Mouse (Mus musculus): ENCODE measurements around the gene Ppp1r16b. TPM values are rescaled to one million over a fixed set of nuclear protein-coding genes. Genes with fewer than 3 reads are reported as not detected.
A peak's percentile ranks its signal among the peaks of the same experiment; 100 is the strongest.

The Ppp1r16b gene
- polyA plus RNA-seq, 1 experiment from 2014 or later: 8.7 TPM

- no peak overlapping the region for H3K27ac ChIP-seq
- ATAC-seq: no peak
- WGBS: 84% methylated on average over 7 of the region's 7 CpGs
Measured at GRCm38 (mm10) chr2:158778349-158778748, 113.2 kb downstream of the Ppp1r16b start.

DNA sequence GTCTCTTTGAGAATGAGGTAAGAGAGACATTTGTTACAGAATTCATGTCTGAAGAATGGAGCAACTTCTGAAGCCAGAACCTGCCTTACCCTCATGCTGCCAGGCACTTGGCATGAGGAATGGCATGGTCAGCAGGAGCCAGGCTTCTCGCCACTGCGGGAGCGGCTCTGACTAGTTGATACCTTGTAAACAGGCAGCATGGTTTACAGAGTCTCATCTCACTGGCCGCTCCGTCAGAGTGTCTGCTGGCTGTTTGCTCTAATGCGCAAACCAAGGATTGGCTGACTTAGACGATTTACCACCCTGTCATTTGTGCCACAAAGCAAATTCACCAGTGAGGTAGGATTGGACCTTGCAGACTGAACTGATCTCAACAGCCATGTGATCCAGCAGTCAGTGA is 115.9 kb downstream of the Ppp1r16b start:
- H3K4me3 ChIP-seq (replicated peaks): no peak overlapping the region
- H3K4me1 ChIP-seq (replicated peaks): 0 out of 2 replicates have a peak, but pooled peaks cover 5% of the 10 kb centered on the region
- no peak overlapping the region for H3K4me2 ChIP-seq (replicated peaks)
- no peaks in the 10 kb centered on the region for H3K9me3 ChIP-seq
- WGBS: 95% methylated on average over 7 of the region's 7 CpGs
- H3K27me3 ChIP-seq: no peaks in the 10 kb centered on the region
- ATAC-seq: no peak
- peaks cover 28% of the 10 kb centered on the region for H3K36me3 ChIP-seq
- H3K9ac ChIP-seq (replicated peaks): no peak overlapping the region
- H3K27ac ChIP-seq: no peak overlapping the region

More at GRCm38 (mm10) chr2:158778349-158778748, 113.2 kb downstream of the Ppp1r16b start:
- no peaks in the 10 kb centered on the region for H3K27me3 ChIP-seq
- H3K4me1 ChIP-seq (replicated peaks): 0 out of 2 replicates have a peak, but pooled peaks cover 7% of the 10 kb centered on the region
- H3K9ac ChIP-seq (replicated peaks): no peak overlapping the region
- no peaks in the 10 kb centered on the region for H3K9me3 ChIP-seq
- peaks cover 8% of the 10 kb centered on the region for H3K36me3 ChIP-seq
- no peak overlapping the region for H3K4me2 ChIP-seq (replicated peaks)
- no peak overlapping the region for H3K4me3 ChIP-seq (replicated peaks)

- Histone ChIP-seq H3K4me1 (replicated peaks) (peaks cover 11% of the 10 kb centered on the region; the same call in 1 of the 2 replicates), H3K4me2 (replicated peaks) (no peak overlapping the region), H3K36me3 (peaks cover 30% of the 10 kb centered on the region), H3K9me3 (no peaks in the 10 kb centered on the region), H3K27me3 (no peaks in the 10 kb centered on the region), H3K27ac (no peak overlapping the region), H3K9ac (replicated peaks) (no peak overlapping the region), H3K4me3 (replicated peaks) (no peak overlapping the region)
- WGBS: 85% methylated on average over 14 of the region's 14 CpGs
- ATAC-seq: no peak
Measured at GRCm38 (mm10) chr2:158786927-158787795, 122.0 kb downstream of the Ppp1r16b start.

GRCm38 (mm10) chr2:158794494-158795004 is 129.4 kb downstream of the Ppp1r16b start, which contains the start of gene Dhx35:
Gene Dhx35, plus strand, starts transcription at chr2:158794807.
- Histone ChIP-seq H3K4me1 (replicated peaks) (peaks cover 20% of the 10 kb centered on the region), H3K4me3 (replicated peaks) (peak within 1 kb of the TSS; percentile 76), H3K27ac (peak within 1 kb of the TSS; percentile 86), H3K36me3 (peaks cover under 1% of the 10 kb centered on the region; the same call in 1 of the 2 replicates), H3K27me3 (no peaks in the 10 kb centered on the region), H3K9ac (replicated peaks) (peak within 1 kb of the TSS; percentile 75), H3K9me3 (no peaks in the 10 kb centered on the region), H3K4me2 (replicated peaks) (peak within 1 kb of the TSS; percentile 73)
- peak; percentile 99 for ATAC-seq
- WGBS: under 1% methylated on average over 33 of the region's 33 CpGs

DNA sequence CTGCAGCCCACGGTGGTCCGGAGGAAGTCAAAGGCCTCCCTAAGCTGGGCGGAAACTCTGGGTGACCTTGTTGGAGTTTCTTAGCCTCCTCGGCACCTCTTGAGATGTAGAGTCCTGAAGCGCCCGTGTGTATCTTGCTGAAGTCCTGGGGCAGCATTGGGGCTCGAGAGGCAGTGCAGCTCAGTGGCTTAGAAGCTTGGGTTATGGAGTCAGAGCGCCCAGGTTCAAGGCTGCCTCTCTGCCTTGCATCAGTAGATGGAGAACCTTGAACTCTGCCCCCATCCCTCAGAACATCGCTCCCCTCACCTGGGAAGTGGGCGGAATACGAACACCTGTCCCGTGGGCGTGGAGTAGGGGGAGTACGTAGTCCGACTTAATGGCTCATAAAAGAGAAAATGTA is 129.8 kb downstream of the Ppp1r16b start:
- Histone ChIP-seq H3K4me2 (replicated peaks) (peak overlapping the region; percentile 73), H3K27me3 (no peaks in the 10 kb centered on the region), H3K9ac (replicated peaks) (peak overlapping the region; percentile 75), H3K9me3 (no peaks in the 10 kb centered on the region), H3K36me3 (peaks cover 5% of the 10 kb centered on the region; the same call in 1 of the 2 replicates), H3K4me3 (replicated peaks) (peak overlapping the region; percentile 76), H3K4me1 (replicated peaks) (peaks cover 20% of the 10 kb centered on the region), H3K27ac (peak overlapping the region; percentile 86)
- ATAC-seq: no peak
- 13% methylated on average over 15 of the region's 15 CpGs for WGBS

- no peak for ATAC-seq
- no peak overlapping the region for H3K9ac ChIP-seq (replicated peaks)
- WGBS: 89% methylated on average over 2 of the region's 2 CpGs
- H3K27me3 ChIP-seq: no peaks in the 10 kb centered on the region
- H3K9me3 ChIP-seq: no peaks in the 10 kb centered on the region
- H3K4me3 ChIP-seq (replicated peaks): no peak overlapping the region
- no peak overlapping the region for H3K27ac ChIP-seq
- peaks cover 20% of the 10 kb centered on the region for H3K4me1 ChIP-seq (replicated peaks)
- H3K36me3 ChIP-seq: peaks cover 7% of the 10 kb centered on the region; the same call in 1 of the 2 replicates
- no peak overlapping the region for H3K4me2 ChIP-seq (replicated peaks)
Measured at GRCm38 (mm10) chr2:158795875-158796274, 130.7 kb downstream of the Ppp1r16b start.

DNA sequence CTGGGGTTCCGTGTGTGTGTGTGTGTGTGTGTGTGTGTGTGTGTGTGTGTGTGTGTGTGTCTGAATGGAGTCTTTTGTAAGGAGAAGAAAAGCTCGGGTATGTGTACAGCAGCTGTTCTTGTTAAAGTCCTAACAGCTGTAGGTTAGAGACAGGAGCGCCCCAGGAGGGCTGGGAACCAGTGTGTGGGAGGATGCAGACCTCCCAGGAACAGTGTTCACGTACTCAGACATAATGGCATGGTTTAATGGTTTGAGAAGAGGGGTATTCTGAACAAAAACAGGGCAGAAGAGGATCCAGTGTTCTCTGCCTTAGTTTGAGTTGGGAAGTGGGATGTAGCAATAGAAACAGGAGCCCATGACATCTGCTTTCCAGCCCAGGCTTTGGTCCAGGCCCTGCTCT is 134.1 kb downstream of the Ppp1r16b start:
- ATAC-seq: no peak
- no peak overlapping the region for H3K4me2 ChIP-seq (replicated peaks)
- H3K27me3 ChIP-seq: no peaks in the 10 kb centered on the region
- H3K4me1 ChIP-seq (replicated peaks): peaks cover 11% of the 10 kb centered on the region
- H3K9ac ChIP-seq (replicated peaks): no peak overlapping the region
- no peak overlapping the region for H3K27ac ChIP-seq
- peaks cover 34% of the 10 kb centered on the region for H3K36me3 ChIP-seq
- 64% methylated on average over 4 of the region's 4 CpGs for WGBS
- H3K9me3 ChIP-seq: no peaks in the 10 kb centered on the region
- no peak overlapping the region for H3K4me3 ChIP-seq (replicated peaks)

DNA sequence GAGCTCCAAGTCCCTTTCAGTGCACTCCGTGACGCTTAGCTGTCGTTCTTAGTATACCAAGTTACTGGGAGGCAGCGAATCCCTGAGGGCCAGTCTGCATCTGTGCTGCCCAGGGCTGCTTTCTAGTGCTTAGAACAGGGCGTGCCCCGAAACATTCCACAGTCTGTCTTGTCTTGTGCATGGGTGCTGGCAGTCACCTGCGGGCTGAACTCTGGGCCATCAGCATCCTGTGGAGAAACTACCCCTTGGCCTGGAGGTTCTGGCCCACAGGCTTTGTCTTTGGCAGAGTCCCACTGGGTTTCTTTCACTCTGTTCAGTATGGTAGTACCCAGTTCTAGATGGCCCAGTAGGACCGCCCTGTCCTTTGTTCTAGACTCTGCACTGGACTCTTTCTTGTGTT is 135.6 kb downstream of the Ppp1r16b start:
- WGBS: 97% methylated on average over 8 of the region's 8 CpGs
- Histone ChIP-seq H3K9ac (replicated peaks) (no peak overlapping the region), H3K36me3 (peaks cover 39% of the 10 kb centered on the region), H3K9me3 (no peaks in the 10 kb centered on the region), H3K27me3 (no peaks in the 10 kb centered on the region), H3K4me3 (replicated peaks) (no peak overlapping the region), H3K4me1 (replicated peaks) (peaks cover 2% of the 10 kb centered on the region; the same call in 1 of the 2 replicates), H3K4me2 (replicated peaks) (no peak overlapping the region), H3K27ac (no peak overlapping the region)
- ATAC-seq: no peak

DNA sequence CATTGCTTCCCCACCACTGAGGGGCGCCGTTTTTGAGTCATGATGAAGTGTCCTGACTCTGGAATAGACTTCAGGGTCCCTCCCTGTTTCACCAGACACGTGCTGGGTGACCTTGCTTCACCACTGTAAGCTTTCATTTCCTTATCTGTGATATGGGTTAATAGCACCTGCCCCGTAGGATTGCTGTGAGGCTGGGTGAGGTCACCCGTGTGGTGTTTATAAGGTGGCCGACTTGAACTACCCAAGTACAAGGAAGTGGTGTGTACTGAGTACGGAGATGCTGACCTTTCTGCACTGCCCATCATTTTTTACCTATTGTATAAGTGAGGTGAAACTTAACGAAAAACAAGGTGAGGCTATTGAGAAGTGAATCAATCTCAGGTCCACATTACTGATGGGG is 138.4 kb downstream of the Ppp1r16b start:
- Histone ChIP-seq H3K4me2 (replicated peaks) (no peak overlapping the region), H3K27ac (no peak overlapping the region), H3K27me3 (no peaks in the 10 kb centered on the region), H3K4me3 (replicated peaks) (no peak overlapping the region), H3K9ac (replicated peaks) (no peak overlapping the region), H3K4me1 (replicated peaks) (no peaks in the 10 kb centered on the region), H3K9me3 (no peaks in the 10 kb centered on the region), H3K36me3 (peaks cover 53% of the 10 kb centered on the region)
- no peak for ATAC-seq
- 92% methylated on average over 8 of the region's 8 CpGs for WGBS

DNA sequence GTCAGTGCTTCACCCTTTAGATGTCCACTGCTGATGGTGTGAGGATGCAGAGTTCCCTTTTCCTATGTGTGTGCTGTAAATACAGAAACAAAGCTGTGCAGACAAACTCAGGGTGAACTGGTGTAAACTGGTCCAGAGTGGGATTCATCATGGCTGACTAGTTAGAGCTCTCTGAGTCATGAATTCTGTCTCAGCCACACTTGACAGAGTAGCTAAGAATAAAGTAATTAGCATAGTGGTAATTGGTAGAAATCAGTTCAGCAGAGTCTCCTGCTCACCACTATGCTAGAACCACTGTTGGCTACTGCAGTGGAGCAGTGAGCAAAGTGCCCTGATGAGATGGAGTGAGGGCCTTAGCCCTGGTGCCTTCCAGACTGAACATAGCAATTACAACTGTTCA is 150.5 kb downstream of the Ppp1r16b start:
- H3K9me3 ChIP-seq: no peaks in the 10 kb centered on the region
- ATAC-seq: no peak
- H3K36me3 ChIP-seq: peaks cover 35% of the 10 kb centered on the region
- no peak overlapping the region for H3K4me3 ChIP-seq (replicated peaks)
- H3K27ac ChIP-seq: no peak overlapping the region
- no peak overlapping the region for H3K9ac ChIP-seq (replicated peaks)
- H3K27me3 ChIP-seq: no peaks in the 10 kb centered on the region
- H3K4me1 ChIP-seq (replicated peaks): no peaks in the 10 kb centered on the region
- no peak overlapping the region for H3K4me2 ChIP-seq (replicated peaks)

Measured in midbrain, embryonic 13.5 days (tissue).